Mouse (Mus musculus): ENCODE measurements around the gene Pkp4.
A peak's percentile ranks its signal among the peaks of the same experiment; 100 is the strongest.
"Not testable (repeated sequence)": the region's sequence is repeated elsewhere in the genome, so short reads cannot be mapped to it uniquely, and the experiment has no call there.

The Pkp4 gene

DNA sequence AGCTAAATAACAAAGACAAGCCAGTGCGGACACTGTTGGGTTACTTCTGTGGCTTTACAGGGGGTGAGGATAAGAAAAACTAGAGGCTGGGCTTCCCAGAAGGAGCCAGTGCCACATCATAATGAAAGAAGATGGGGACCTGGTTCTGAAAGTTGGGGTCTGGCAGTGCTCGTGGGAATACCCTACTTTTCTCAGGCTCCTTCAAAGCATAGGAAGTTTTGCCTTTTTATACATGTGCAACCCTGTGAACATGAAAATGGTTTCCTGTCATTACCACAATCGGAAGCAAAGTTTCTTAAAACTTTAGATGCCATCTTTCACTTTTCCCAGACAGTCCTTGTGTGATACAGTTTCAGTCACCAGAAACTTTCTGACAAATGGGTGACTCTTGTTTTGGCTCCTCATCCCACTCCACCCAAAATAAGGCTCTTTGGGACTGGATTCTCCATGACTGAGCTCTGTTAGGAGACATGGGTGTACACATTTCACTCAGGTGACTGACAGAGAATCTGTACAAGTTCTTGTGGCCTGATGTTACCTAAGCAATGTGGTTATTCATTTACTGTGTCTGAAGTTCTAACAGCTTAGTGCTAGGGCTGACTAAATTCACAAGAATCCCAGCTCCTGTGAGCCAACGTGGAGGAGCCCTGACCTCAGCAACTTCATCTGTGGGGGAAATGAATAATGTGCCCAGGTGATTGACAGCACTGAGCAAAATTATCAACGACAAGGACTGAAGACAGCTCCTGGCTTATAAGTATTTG is 179.3 kb downstream of the Pkp4 start:
- no peak for DNase-seq (ENCODE audit: low spot score)

- no peak for DNase-seq (ENCODE audit: low spot score)
These were observed 180.2 kb downstream of the Pkp4 start for GRCm38 (mm10) chr2:59340878-59341277.

DNA sequence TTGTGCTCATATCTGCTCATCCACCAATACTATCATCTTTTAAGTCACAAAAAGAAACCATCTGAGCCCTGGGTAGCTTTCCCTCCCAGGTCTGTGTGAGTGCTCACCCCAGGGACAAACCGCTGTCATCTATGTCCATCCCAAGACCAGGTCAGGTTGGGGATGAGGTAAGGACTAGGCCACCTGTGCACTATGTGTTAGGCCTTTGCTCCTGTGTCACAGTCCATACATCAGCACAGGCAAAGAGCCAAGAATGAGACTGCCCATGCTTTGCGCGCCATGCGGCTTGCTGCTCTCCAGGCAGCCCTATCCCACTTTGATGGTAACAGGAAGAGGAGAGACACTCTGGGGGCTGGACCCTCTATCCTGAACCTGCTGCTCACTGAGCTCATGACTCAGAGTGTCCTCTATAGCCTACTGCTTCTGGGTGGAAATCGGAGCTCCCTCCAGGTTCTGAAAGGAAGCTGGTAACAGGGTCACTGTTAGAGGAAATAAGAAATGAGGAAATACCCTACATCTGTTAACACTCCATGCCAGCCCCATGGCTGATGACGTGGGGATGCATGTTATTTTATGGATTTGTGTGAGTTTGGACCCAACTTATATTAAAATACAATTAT is 182.1 kb downstream of the Pkp4 start:
- DNase-seq (ENCODE audit: low spot score) = no peak

DNA sequence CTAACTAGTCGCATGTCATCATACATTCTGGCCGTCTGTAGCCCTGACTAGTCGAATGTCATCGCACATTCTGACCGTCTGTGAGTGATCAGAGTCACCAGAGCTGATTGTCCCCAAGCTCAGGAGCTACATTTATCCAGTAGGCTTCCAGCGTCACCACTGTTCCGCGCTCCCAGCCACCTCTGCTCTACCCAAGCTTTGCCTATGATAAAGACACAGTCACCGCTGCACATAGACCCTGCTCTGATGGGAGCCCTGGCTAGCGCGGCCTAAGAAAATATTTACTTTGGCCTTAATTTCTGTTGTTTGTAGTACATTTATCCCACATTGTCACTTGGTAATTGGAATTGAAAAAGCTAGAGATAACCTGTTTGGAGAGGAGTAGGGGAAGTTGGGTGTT is 183.2 kb downstream of the Pkp4 start:
- DNase-seq (ENCODE audit: low spot score) = no peak

DNA sequence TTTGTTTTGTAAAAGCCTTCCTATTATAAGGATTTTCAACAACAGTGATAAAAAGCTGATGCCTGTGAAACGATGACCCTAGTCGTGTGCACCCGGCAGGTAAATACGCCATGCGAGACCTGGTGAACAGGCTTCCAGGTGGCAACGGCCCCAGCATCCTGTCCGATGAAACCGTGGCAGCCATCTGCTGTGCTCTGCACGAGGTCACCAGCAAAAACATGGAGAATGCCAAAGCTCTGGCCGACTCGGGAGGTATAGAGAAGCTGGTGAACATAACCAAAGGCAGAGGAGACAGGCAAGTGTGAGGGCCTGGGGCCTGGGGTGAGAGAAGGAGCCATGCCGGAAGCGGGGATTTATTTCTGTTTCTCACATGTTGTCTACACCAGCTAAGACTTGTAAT is 184.0 kb downstream of the Pkp4 start:
- no peak for DNase-seq (ENCODE audit: low spot score)

DNA sequence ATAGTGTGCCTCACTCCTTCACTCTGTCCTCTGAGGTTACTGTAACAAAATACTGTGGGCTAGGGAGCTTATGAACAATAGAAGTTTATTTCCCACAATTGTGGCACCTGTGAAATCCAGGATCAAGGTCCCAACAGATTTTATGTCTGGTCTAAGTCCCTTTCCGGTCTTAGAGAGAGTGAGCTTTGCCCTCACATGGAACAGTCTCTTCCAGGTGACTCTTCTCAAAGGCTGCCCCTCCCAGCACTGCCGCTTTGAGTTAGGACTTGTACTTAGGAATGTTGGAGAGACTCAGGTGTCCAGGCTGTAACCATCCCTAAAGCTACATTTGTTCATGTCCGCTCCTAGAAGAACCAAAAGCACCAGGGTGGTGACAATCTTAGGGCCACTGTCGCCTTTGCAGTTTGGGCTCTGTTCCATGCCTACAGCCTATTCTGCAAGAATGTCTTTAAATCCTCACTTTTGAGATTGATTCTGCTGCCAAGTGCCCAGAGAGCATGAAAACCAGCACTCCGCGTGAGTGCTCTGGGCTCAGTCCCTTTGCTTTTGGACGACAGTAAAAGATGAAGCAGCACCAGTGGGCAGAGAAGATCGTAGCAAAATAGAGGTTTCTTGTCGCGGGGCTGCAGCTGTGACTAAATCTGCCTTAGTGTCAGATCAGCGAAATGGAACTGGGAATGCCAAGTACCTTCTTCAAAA is 184.6 kb downstream of the Pkp4 start:
- DNase-seq (ENCODE audit: low spot score) = no peak

DNA sequence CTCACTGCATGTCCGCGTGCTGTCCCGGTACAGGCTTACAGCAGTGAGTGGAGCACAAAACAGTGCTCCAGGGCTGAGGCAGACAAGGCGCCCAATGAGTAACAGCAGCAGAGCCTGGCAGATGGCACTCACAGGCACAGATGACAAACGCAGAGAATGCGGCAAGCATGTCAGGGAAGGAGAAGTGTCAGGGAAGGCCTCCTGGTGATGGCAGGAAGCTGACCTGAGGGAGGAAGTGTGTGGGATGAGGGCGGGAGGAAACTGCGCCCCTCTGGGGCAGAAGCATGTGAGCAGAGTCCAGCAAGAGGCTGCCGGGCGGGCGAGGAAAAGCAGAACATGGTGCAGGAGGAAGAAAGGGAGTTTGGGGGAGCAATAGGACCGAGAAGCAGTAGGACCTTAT is 185.8 kb downstream of the Pkp4 start:
- DNase-seq (ENCODE audit: low spot score) = no peak

- DNase-seq (ENCODE audit: low spot score) = no peak
These were observed 187.9 kb downstream of the Pkp4 start for GRCm38 (mm10) chr2:59348585-59348984.

- no peak for DNase-seq (ENCODE audit: low spot score)
These were observed 189.4 kb downstream of the Pkp4 start for GRCm38 (mm10) chr2:59350094-59350493.

DNA sequence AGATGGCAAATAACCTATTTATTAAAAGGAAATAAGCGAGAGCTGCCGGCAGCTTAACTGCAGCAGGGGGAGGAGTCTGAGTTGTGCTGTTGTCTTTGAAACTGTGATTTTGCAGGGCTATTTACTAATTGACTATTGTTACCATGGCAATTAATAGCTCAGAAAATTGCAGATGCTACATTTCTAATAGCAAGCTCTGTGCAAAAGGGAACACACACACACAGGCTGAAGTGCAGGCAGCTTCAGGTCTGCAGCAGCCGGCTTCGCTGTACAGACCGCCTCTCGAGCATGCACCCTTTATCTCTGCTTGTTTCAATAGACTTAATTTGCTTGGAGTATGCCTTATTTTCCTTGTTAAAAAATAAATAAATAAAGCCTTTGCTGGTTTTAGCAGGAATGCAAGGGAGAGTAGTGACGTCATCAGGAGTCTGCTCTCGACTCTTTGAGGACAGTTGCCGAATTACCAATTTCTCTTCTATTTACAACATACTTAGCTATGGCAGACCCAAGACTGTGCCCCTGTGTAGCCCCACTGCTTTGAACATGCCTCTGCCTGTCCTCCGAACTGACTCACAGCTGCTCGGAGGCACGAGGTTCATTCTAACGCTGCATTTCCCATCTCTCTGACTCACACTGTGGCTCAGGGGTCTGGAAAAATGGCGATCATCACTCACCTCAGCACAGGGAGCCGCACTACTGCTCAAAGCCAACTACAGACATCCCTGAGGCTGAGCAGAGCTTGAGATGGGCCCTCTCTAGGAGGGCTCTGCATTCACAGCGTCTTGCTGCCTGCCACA is 190.9 kb downstream of the Pkp4 start:
- DNase-seq (ENCODE audit: low spot score) = no peak

DNA sequence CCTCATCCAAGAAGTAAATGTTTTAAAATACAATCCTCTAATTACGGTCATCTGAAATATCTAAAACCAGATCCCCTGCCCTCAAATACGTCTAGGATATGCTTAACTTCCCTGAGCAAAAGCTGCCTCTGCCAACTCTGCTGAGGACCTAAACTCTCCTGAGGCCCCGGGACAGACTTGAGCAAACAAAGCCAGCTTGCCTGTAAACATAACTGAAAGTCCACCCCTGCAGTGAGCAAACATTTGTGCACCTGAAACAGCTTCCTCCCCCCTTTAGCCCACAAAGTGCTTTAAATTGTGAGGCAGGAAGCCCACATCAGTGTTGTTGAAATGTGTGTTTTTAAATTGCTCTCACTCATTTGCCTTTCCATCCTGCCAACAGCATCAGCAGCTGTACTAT is 193.2 kb downstream of the Pkp4 start:
- no peak for DNase-seq (ENCODE audit: low spot score)

DNA sequence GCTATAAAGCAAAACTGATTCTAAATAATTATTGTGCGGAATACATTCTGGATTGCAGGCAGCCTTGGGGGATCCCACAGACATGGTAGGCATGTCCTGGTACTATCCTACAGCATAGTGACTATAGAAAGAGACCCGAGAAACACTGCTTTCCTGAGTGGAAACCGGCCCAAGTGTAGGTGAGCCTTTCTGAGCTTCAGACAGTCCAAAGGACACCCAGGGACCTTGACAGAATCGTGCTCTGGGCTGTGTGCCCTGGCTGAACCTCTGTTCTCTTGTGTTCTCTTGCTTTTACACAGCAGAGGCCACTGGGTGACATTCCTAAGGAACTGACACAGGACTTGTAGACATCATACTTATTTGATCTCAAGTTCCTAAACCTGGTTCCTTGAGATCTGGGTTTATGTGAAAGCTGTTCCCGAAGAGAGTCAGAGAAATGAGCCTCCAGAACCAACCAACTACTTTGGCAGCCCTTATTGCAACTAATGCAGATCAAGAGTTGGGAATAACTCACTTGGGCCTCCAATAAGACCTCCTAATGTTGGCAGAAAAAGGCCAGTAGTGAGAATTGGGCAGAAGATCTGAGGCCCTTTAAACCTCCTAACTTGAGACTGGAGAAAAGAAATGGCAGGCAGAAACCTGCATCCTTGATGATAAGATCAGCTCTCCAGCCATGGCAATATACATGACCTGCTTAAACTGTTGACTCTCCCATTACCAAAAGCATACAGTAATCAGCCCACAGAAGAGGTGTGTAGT is 195.1 kb downstream of the Pkp4 start:
- DNase-seq (ENCODE audit: low spot score) = no peak

DNA sequence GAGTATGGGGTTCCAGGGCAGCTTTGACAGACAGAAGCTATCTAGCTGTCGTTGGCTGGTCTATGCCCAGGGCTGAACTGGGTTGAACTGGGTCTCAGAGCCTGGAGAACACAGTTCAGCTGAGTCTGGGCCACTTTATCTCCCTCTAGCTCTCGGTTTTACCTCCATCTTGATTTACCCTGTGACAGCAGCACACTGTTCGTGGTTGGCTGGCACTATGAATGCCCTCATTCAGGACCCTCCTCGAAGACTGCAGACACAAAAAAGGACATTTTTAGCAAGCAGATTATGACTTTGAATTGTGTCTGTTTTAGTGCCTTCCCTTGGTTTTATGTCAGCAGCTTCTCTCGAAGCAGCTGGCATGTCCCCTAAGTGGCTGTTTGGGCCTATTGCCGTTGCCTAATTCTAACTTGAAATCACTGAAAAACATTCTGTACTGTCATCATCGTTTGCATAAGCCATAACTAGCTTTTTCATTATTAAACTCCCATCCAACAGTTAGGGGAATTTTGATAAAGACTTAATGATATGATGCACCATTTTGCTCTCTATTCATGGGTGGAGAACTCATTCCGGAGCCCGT is 199.2 kb downstream of the Pkp4 start:
- DNase-seq (ENCODE audit: low spot score) = no peak

GRCm38 (mm10) chr2:59361350-59361780 is 200.7 kb downstream of the Pkp4 start:
- DNase-seq (ENCODE audit: low spot score) = peak; percentile 12

- DNase-seq (ENCODE audit: low spot score) = no peak
These were observed 203.6 kb downstream of the Pkp4 start for GRCm38 (mm10) chr2:59364156-59364842.

DNA sequence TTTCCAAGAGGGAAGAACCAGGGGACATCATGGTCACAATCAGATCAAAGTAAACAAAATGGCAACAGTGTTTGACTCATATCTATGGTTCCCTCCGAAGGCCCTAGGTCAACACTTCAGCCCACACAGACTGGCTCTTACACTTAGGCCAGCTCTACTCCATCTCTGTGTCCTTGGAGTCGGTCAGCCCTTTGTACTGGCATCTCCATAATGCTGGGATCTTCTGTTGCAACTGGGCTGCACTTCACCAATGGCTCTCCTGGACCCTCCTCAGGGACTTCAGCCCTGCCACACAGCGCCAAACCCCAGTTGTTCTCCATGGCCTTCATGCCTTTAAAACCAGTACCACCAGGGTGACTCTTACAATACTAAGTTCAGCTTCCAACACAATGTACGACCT is 206.5 kb downstream of the Pkp4 start:
- no peak for DNase-seq (ENCODE audit: low spot score)

DNA sequence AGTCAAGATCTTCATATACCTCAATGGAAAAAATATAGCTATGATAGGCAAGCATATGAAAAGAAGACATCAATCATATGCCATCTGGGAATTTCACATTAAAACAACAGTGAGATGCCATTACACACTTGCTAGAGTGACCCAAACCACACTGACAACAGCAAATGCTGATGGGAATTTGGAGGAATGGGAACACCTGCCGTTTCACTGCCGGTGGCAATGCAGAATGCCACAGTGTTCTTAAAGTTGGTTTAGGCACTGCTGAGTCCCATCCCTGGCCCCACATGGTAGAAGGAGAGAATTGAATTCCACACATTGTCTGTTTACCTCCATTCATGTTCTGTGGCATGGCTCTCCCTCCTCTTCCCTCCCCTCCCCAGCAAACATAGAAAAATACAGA is 212.5 kb downstream of the Pkp4 start:
- DNase-seq (ENCODE audit: low spot score) = no peak

- DNase-seq (ENCODE audit: low spot score) = no peak
These were observed 217.4 kb downstream of the Pkp4 start for GRCm38 (mm10) chr2:59378096-59378495.

GRCm38 (mm10) chr2:59378861-59379260 is 218.2 kb downstream of the Pkp4 start:
- DNase-seq (ENCODE audit: low spot score) = not testable (repeated sequence)

- DNase-seq (ENCODE audit: low spot score) = no peak
These were observed 222.6 kb downstream of the Pkp4 start for GRCm38 (mm10) chr2:59383231-59383630.
